Mouse (Mus musculus): ENCODE measurements around the gene Lrrc26.

Lrrc26 gene

GRCm38 (mm10) chr2:25298046-25298445 is 8.3 kb downstream of the Lrrc26 start:
- DNase-seq (ENCODE audit: low spot score): no peak

DNA sequence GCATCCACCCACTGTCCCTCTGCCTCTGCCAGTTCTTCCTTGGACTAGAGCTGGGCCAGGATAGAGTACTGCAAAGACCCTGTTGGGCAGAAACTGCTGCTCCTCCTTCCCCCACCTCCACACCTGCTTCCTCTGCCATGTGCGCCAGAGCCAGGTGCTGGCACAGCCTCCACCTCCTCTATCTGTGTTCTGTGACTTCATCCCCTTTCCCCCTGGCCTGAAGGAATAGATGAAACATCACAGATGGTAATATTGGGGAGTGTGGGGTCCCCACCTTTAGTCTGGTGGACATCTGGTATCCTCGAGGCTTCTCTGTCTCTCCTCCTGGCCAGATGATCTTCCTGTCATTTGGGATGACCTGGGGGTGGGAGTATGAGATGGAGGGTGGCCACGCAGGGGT is 13.7 kb downstream of the Lrrc26 start:
- DNase-seq (ENCODE audit: low spot score): no peak

DNA sequence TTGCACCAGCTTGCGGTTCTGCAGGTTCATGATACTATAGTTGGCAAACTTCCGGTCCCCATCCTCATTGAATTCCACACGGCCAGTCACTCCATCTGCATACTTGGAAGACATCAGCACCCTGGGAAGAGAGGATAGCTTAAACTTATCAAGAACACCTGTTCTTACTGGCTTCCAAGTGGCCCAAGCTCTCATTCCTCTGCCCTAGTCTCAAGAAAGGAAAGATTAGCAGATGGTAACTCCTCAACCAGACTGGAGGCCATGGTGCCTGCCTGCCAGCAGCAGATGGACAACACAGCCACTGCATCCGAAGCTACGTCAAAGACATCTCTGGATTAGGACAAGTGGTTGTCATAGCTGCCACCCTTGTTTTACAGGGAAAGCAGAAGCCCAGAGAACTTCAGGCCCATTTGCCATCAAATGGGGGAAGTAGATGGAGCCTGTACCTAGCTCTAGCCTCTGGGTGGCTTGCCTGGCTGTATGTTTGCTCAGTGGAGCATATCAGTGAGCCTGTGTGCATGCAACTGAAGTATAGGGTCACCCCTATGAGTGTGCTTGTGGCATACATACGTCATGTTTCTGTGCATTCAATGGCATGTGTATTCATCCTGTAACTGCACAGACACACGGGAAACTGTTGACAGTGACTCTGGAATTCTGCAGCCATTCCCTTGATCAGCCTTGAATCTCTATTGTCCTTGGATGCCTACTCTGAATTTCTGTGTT is 14.4 kb downstream of the Lrrc26 start:
- no peak for DNase-seq (ENCODE audit: low spot score)

DNA sequence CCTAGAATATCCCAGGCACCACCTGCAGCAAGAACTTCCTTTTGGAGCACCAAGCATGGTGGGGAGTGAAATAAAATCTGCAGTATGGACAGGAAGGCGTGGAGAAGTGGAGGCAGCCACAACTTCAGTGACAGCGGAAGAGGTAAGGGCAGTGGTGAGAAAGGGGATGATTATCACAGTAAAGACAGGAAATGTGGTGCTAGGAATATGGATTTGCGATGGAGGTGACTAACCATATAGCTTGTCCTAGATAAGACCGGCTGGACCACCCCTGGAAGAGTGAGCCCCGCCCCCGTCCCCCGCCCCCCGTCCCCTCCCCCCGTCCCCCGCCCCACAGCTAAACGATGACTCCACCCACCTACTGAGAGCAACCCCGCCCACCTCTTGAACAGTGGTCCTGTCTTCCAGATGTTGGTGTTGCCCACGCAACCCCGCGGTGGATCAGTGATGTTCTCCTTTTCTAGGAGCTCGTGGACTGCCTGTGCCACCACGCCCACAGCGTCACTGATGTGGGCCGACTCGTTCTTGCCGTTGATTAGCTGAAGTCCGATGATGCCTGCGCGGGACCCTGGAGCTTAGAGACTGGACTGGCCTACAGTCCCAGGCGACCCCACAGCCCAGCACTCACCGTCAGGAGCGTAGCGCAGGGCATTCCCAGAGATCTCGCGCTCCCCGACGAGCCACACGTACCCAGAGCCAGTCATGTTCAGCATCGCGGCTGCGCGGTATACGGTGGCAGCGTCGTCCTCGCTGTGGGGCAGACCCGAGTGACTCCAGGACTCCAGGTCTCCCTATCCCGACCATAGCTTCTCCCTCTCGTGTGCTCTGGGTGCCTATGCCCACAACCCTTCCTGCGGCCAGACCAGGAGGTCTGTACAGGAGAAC is 15.2 kb downstream of the Lrrc26 start:
- DNase-seq (ENCODE audit: low spot score): no peak

GRCm38 (mm10) chr2:25305587-25306359 is 16.1 kb downstream of the Lrrc26 start:
- no peak for DNase-seq (ENCODE audit: low spot score)

GRCm38 (mm10) chr2:25310180-25310579 is 20.5 kb downstream of the Lrrc26 start:
- no peak for DNase-seq (ENCODE audit: low spot score)

DNA sequence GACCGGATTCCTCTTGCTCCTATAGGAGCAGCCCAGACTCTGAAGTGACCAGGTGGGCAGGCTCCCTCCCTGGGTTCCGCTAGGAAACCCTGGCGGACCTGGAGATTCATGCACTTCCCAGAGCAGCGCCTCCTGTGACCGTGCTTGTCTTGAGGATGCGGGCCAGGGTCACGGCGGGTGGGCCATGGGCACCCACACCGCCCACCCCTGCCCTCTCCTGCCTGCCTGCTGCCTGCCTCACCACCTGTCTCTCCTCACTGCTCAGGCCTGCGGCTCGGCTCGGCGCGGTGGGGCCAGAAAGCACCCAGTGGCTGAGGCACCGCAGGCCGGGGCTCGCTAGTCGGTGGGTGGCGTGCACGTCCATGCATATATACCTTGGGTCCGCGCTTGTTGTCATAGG is 21.3 kb downstream of the Lrrc26 start:
- no peak for DNase-seq (ENCODE audit: low spot score)

DNA sequence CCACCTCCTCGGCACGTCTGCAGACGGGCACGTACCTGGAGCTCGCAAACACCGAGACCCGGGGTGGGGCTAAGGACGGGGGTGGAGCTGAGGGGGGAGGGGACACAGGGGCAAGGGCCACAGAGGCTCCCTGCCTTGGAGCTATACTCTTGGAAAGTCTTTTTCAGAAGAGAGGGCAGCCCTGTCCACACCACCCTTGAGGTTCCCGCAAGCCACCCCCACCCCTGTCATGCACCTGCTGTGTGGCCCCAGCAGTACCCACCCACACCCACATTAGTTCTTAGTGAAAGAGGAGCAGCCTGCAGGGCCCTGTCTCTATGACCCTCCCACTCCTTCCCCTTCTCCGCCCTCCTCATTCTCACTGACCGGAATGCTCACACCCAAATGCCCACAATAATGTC is 21.8 kb downstream of the Lrrc26 start:
- no peak for DNase-seq (ENCODE audit: low spot score)

DNA sequence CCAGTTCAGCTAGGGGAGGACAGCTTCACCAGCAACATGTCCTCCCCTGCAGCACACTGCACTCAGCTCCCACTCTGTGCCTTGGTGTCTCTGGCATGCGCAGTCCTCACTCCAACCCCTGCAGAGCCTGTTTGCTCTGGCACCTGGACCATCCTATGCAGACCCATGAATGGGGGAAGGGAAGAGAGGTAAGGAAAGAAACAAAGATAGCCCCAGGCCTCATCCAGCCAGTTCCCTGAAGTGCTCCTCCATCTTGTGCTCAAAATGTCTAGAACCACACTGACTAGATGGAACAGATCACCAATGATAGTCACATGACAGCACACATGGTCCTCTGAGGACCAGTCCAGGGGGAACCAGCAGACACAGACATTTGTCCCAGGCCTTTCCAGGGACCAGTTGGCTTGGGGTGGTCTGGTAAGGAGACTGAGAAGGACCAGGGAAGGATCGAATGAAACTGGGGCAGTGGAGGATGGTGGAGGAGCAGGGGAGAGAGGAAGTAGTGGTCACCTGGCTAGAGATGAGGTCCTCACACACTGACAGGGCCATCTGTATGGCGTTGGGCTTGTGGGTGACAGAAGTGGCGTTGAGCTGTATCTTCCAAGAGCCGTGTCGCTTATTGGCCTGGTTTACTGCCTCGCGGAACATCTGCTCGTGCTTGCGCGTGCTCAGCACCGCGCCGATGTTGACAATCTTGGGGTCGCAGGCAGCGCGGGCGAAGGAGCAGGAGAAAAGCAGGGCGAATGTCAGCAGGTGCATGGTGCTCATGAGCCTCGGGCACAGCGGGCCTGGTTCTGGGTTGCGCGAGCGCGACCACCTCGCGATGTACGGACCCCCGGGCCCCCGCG is 28.6 kb downstream of the Lrrc26 start:
- DNase-seq (ENCODE audit: low spot score): no peak

- DNase-seq (ENCODE audit: low spot score): peak; percentile 61
These were observed 29.5 kb downstream of the Lrrc26 start, which contains the start of gene Grin1 for GRCm38 (mm10) chr2:25318971-25319773. Gene Grin1, minus strand, starts transcription at chr2:25319187.

- no peak for DNase-seq (ENCODE audit: low spot score)
These were observed 30.4 kb downstream of the Lrrc26 start for GRCm38 (mm10) chr2:25320084-25320483.

DNA sequence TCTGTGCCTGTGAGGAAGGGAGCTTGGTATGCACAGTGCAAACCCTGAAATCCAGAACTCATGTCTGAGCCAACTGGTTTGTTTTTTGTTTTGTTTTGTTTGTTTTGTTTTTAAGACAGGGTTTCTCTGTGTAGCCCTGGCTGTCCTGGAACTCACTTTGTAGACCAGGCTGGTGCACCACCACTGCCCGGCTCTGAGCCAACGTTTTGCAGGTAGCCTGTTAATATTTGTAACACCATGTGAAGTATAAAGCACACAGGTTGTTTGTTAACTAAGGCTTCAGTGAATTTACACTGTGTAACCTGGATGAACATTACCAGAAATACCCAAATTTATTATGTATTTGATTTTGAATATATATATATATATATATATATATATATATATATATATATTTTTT is 36.3 kb downstream of the Lrrc26 start:
- DNase-seq (ENCODE audit: low spot score): no peak

DNA sequence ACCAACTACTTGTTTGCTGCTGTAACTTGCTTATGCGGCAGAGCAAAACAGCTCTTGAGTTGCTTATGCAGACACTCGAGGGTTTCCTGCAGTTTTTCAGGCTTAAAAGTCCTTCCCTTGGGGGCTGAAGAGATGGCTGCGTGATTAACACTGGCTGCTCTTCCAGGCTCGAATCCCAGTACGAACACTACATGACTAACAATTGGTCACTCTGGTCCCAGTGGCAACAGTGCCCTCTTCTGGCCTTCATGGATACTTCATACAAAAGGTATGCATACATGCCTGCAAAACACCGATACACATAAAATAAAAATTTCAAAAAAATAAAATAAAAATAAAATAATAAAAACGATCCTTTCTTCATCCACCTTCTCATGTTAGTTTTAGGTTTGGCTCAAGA is 38.7 kb downstream of the Lrrc26 start:
- no peak for DNase-seq (ENCODE audit: low spot score)

DNA sequence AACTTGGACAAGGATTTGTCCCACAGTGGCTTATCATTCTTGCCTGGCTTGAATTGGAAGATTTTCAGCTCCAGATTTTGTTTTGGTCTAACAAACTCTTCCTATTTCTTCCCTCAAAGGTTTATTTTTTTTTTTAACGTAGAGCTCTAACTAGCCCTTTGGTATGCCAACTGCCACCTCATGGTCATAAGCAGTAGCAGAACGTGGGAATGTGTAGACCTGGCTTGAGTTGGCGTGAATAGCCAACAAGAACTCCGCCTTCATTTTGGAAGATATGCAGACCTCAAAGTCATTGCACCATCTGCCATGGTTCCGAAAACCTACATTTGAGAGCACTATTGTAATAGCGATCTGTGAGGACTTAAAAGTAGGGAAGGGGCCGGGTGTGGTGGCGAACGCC is 41.8 kb downstream of the Lrrc26 start:
- DNase-seq (ENCODE audit: low spot score): no peak

- DNase-seq (ENCODE audit: low spot score): peak; percentile 99
These were observed 42.8 kb downstream of the Lrrc26 start, which contains the start of gene Man1b1 for GRCm38 (mm10) chr2:25332286-25333160. Gene Man1b1, plus strand, starts transcription at chr2:25332338.

- no peak for DNase-seq (ENCODE audit: low spot score)
These were observed 43.9 kb downstream of the Lrrc26 start for GRCm38 (mm10) chr2:25333569-25333968.

DNA sequence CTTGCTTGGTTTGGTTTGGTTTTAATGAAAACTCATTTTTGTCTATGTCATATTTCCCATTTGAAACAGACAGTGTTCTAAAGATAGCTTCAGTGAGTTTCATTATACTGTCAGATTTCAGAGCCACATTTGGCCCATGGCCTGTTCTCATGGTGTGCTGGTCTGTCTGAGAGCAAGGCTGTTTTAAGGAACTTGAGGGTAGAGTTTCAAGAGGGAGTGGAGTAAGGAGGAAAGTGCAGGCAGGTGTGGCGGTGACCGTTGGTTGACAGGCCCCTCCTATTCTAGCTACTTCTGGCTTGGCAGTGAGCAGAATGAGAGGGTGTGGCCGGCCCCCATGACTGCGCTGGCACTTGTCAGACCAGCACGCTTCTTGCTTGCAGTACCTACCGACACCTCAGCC is 48.6 kb downstream of the Lrrc26 start:
- DNase-seq (ENCODE audit: low spot score): no peak

All from urinary bladder, postnatal 25 days (tissue).